Mouse (Mus musculus) stomach, embryonic 15.5 days (tissue): ENCODE measurements around the gene Tnfsf9. TPM values are rescaled to one million over a fixed set of nuclear protein-coding genes. Genes with fewer than 3 reads are reported as not detected.
"Not testable (repeated sequence)": the region's sequence is repeated elsewhere in the genome, so short reads cannot be mapped to it uniquely, and the experiment has no call there.

ENCODE experiments used
- ATAC-seq: fragments of 200-750 bp; cut with Nextera tagmentation; 2 replicates; pipeline ENCODE4 v1.8.0; 2017; ENCODE audit warnings: low read depth, moderate number of reproducible peaks, moderate TSS enrichment; ENCODE audit not compliant: insufficient read depth, low FRiP score
- H3K27ac ChIP-seq: fragments of 300-500 bp; sonication (generic); 2 replicates; pipeline ENCODE4 v1.5.1; 2015; ENCODE audit warnings: mild to moderate bottlenecking, inconsistent platforms
- H3K27me3 ChIP-seq: fragments of 300-500 bp; sonication (generic); replicated peaks from 2 replicates; pipeline ENCODE4 v1.6.1; 2015; ENCODE audit warnings: inconsistent platforms
- H3K36me3 ChIP-seq: fragments of 300-500 bp; sonication (generic); 2 replicates; pipeline ENCODE4 v1.6.1; 2015; ENCODE audit warnings: inconsistent platforms
- H3K4me1 ChIP-seq: fragments of 300-500 bp; sonication (generic); 2 replicates; pipeline ENCODE4 v1.6.1; 2015; ENCODE audit warnings: inconsistent platforms
- H3K4me2 ChIP-seq: fragments of 300-500 bp; sonication (generic); 2 replicates; pipeline ENCODE4 v1.6.1; 2015; ENCODE audit warnings: mild to moderate bottlenecking, inconsistent platforms
- H3K4me3 ChIP-seq: fragments of 300-500 bp; sonication (generic); replicated peaks from 2 replicates; pipeline ENCODE4 v1.5.1; 2015; ENCODE audit warnings: inconsistent platforms
- H3K9ac ChIP-seq: fragments of 300-500 bp; sonication (generic); 2 replicates; pipeline ENCODE4 v1.6.1; 2015; ENCODE audit warnings: inconsistent platforms
- H3K9me3 ChIP-seq: fragments of 300-500 bp; sonication (generic); 2 replicates; pipeline ENCODE4 v1.6.1; 2016; ENCODE audit warnings: inconsistent platforms
- WGBS: fragments of 180-500 bp; shearing (Covaris S2); methylation state at CpG from one replicate; pipeline ENCODE4 v1.1.7; 2015; 5-methylcytosine and 5-hydroxymethylcytosine counted together
- polyA plus RNA-seq: library from polyadenylated mRNA; unstranded; fragments of >200 nt; fragmentation: Nextera tagmentation; extraction: Ambion mirVana; gene quantifications from 2 replicates; pipeline ENCODE4 v1.2.1, GENCODE M21; 2015

Tnfsf9 gene
- polyA plus RNA-seq, 1 experiment from 2014 or later, result 10.1 TPM

- Histone ChIP-seq H3K4me1 (peaks cover 4% of the 10 kb centered on the region; the same call in 1 of the 2 replicates), H3K9ac (no peak overlapping the region), H3K36me3 (no peaks in the 10 kb centered on the region), H3K9me3 (no peaks in the 10 kb centered on the region), H3K4me3 (no peak overlapping the region), H3K27ac (no peak overlapping the region), H3K4me2 (peak overlapping the region; percentile 19; the same call in 1 of the 2 replicates), H3K27me3 (no peaks in the 10 kb centered on the region)
- peak; percentile 88 for ATAC-seq
- WGBS, result 2% methylated on average over 11 of the region's 11 CpGs
Measured at GRCm38 (mm10) chr17:57118524-57119349, 13.6 kb downstream of the Tnfsf9 start.

DNA sequence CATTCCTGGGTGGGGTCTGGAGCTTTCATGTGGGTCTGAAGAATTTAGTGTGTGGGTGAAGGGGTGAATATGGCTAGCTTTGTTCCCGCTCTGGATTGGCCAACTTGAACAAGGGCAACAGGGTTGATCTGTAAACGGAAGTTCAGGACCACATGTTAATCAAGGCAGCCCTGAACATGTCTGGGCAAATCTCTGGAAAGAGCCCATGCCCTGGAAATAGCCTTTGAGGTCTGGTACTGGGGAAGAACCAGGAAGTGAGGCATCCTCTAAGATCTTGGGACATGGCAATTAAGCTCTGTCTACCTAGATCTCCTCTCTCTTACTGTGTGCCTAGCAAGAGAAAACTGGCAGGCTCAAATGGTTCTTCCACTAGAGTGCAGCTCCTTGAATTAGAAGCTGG, 16.7 kb downstream of the Tnfsf9 start:
- Histone ChIP-seq H3K36me3 (no peaks in the 10 kb centered on the region), H3K4me2 (no peak overlapping the region), H3K9me3 (no peaks in the 10 kb centered on the region), H3K27ac (no peak overlapping the region), H3K9ac (no peak overlapping the region), H3K4me1 (peaks cover 4% of the 10 kb centered on the region; the same call in 1 of the 2 replicates), H3K4me3 (no peak overlapping the region), H3K27me3 (no peaks in the 10 kb centered on the region)
- WGBS, result 77% methylated on average over 2 of the region's 2 CpGs
- no peak for ATAC-seq

GRCm38 (mm10) chr17:57123192-57124118, 18.3 kb downstream of the Tnfsf9 start:
- no peaks in the 10 kb centered on the region for H3K9me3 ChIP-seq
- 84% methylated on average over 11 of the region's 11 CpGs for WGBS
- ATAC-seq, result no peak

GRCm38 (mm10) chr17:57124792-57125191, 19.7 kb downstream of the Tnfsf9 start:
- H3K27me3 ChIP-seq, result no peaks in the 10 kb centered on the region
- H3K4me1 ChIP-seq, result no peaks in the 10 kb centered on the region
- H3K4me2 ChIP-seq, result no peak overlapping the region
- no peaks in the 10 kb centered on the region for H3K9me3 ChIP-seq
- 75% methylated on average over 4 of the region's 4 CpGs for WGBS
- H3K27ac ChIP-seq, result no peak overlapping the region
- H3K9ac ChIP-seq, result no peak overlapping the region
- no peak for ATAC-seq
- no peak overlapping the region for H3K4me3 ChIP-seq
- H3K36me3 ChIP-seq, result no peaks in the 10 kb centered on the region

More at GRCm38 (mm10) chr17:57123192-57124118, 18.3 kb downstream of the Tnfsf9 start:
- Histone ChIP-seq H3K4me2 (no peak overlapping the region), H3K9ac (no peak overlapping the region), H3K4me3 (no peak overlapping the region), H3K36me3 (no peaks in the 10 kb centered on the region), H3K27ac (no peak overlapping the region), H3K27me3 (no peaks in the 10 kb centered on the region), H3K4me1 (peaks cover 4% of the 10 kb centered on the region; the same call in 1 of the 2 replicates)

DNA sequence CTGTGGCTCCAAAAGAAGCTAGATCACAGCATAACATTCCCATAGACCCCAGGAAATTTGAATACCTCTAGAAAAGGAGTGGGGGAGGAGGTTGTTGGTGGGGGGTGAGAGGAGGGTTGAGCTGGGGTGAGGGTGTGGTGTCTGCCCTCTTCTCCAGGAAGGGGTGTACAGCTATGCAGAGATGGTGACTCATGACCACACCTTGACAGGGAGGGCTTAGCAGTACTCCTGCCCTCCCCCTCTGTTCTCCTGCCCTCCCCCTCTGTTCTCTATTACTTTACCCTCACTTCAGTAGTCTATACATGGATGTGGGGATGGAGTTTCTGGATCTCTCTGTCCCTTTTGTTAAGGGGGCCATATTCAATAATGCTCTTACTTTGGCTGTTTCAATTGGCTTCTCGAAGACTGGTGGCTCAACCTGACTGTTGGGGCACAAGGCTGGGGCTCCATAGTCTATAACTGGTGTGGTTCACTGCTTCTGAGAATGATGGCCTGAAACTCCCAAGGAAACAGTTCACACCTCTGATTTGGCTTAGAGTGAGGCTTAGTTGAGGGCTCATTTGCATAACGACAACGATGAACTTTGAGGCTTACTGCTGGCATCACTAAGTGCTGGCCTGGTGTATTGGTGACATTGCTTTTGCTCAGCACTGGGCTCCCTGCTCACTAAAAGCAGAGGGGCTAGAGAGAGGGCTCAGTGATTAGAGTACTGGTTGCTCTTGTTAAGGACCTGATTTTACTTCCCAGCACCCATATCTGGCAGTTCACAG, 20.9 kb downstream of the Tnfsf9 start:
- H3K9ac ChIP-seq, result no peak overlapping the region
- ATAC-seq, result no peak
- H3K4me1 ChIP-seq, result no peaks in the 10 kb centered on the region
- H3K27me3 ChIP-seq, result no peaks in the 10 kb centered on the region
- no peak overlapping the region for H3K4me2 ChIP-seq
- H3K27ac ChIP-seq, result no peak overlapping the region
- H3K36me3 ChIP-seq, result no peaks in the 10 kb centered on the region
- no peak overlapping the region for H3K4me3 ChIP-seq
- WGBS, result 56% methylated on average over 3 of the region's 3 CpGs
- H3K9me3 ChIP-seq, result no peaks in the 10 kb centered on the region

DNA sequence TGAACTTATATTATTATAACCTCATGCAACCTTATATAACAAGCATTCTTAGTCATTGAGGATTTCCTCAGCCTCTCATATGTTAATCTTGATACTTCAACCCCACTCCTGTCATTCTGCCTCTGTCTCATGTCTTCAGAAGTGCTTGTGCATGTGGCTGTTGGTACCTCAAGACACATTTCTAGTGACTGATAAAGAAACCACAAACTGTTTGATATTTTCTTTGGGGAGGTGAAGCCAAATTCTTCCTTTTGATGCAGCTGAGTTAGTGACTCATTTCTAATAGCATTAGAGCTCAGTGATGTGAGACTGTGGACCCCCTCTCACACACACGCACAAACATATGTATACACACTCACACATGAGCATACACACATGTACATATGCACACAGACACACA, 26.7 kb downstream of the Tnfsf9 start:
- 70% methylated on average over 1 of the region's 1 CpGs for WGBS
- Histone ChIP-seq H3K4me1 (no peaks in the 10 kb centered on the region), H3K4me2 (no peak overlapping the region), H3K27me3 (no peaks in the 10 kb centered on the region), H3K9me3 (no peaks in the 10 kb centered on the region), H3K4me3 (no peak overlapping the region), H3K36me3 (no peaks in the 10 kb centered on the region), H3K27ac (no peak overlapping the region), H3K9ac (no peak overlapping the region)
- no peak for ATAC-seq

DNA sequence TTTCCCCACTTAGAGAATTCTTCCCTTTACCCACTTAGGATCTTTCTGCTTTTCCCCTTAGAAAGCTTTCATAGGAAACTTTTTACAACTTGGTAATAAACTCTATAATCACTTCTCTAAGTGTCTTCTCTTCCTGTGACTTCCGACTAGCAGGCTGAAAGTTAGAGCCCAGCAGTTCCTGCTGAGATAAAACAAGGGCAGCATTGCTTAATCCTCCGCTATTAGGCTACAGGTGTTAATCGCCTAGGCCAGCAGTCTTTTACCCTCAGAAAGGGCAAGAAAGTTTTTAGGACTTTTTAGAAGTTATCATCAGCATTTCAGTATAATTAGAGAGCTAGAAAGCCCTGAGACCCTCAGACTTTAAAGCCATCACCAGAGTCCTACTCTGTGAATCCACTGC, 28.9 kb downstream of the Tnfsf9 start:
- WGBS, result 12% methylated on average over 3 of the region's 3 CpGs
- H3K27ac ChIP-seq, ATAC-seq, H3K4me3 ChIP-seq, H3K9ac ChIP-seq, H3K36me3 ChIP-seq, H3K27me3 ChIP-seq, H3K9me3 ChIP-seq, H3K4me2 ChIP-seq, H3K4me1 ChIP-seq: not testable (repeated sequence)

DNA sequence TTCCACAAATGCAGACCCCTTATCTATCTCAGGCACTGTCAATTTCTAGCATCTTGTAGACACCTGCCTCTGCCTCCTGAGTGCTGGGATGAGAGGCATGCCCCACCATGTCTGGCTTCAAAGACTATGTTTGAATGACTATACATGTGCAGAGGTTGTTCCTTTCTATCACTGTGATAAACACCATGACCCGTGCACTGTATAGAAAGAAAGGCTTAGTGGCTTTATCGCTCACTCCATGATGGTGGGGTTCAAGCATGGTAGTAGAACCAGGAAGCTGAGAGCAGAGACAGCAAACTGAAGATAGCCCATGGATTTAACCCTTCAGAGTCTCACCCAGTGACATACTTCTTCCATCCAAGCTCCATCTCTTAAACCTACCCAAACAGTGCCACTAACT, 29.6 kb downstream of the Tnfsf9 start:
- ATAC-seq, result no peak
- H3K27me3 ChIP-seq, result no peaks in the 10 kb centered on the region
- H3K4me3 ChIP-seq, result no peak overlapping the region
- H3K9ac ChIP-seq, result no peak overlapping the region
- no peaks in the 10 kb centered on the region for H3K9me3 ChIP-seq
- no peaks in the 10 kb centered on the region for H3K36me3 ChIP-seq
- WGBS, result 71% methylated on average over 2 of the region's 2 CpGs
- H3K27ac ChIP-seq, result no peak overlapping the region
- no peak overlapping the region for H3K4me2 ChIP-seq
- H3K4me1 ChIP-seq, result no peaks in the 10 kb centered on the region

- Histone ChIP-seq H3K9me3 (no peaks in the 10 kb centered on the region), H3K27ac (no peak overlapping the region), H3K4me2 (no peak overlapping the region), H3K4me3 (no peak overlapping the region), H3K36me3 (no peaks in the 10 kb centered on the region), H3K4me1 (no peaks in the 10 kb centered on the region), H3K9ac (no peak overlapping the region), H3K27me3 (no peaks in the 10 kb centered on the region)
- no peak for ATAC-seq
- 73% methylated on average over 3 of the region's 3 CpGs for WGBS
Measured at GRCm38 (mm10) chr17:57135635-57136034, 30.5 kb downstream of the Tnfsf9 start.

DNA sequence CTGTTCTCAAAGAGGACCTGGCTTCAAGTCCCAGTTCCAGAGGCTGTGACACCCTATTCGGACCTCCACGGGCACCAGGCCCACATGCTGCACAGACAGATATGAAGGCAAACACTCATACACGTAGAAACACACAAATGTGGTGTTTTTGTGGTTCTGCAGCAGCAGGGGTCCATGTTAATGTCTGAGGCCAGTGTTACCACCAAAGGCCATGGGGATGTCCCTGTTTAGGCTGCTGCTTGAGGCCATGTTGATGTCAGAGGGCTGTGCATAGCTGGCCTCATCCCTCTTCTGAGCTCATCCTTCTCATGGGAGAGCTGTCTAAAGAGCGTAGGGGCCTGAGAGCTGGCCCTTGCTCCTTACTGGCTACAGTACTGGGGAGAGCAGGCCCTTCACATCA, 33.6 kb downstream of the Tnfsf9 start:
- Histone ChIP-seq H3K4me2 (no peak overlapping the region), H3K27ac (no peak overlapping the region), H3K9me3 (no peaks in the 10 kb centered on the region), H3K9ac (no peak overlapping the region), H3K4me3 (no peak overlapping the region), H3K4me1 (no peaks in the 10 kb centered on the region), H3K36me3 (no peaks in the 10 kb centered on the region), H3K27me3 (no peaks in the 10 kb centered on the region)
- ATAC-seq, result no peak
- 89% methylated on average over 4 of the region's 4 CpGs for WGBS

- Histone ChIP-seq H3K27me3 (no peaks in the 10 kb centered on the region), H3K27ac (no peak overlapping the region), H3K36me3 (no peaks in the 10 kb centered on the region), H3K4me3 (no peak overlapping the region), H3K4me2 (no peak overlapping the region), H3K4me1 (no peaks in the 10 kb centered on the region), H3K9me3 (no peaks in the 10 kb centered on the region), H3K9ac (no peak overlapping the region)
- WGBS, result 84% methylated on average over 3 of the region's 3 CpGs
- ATAC-seq, result no peak
Measured at GRCm38 (mm10) chr17:57139708-57140107, 34.6 kb downstream of the Tnfsf9 start.
